Mouse (Mus musculus) gastrocnemius, postnatal 4 days (tissue): Measurements from ENCODE around the gene Sh3bp5. TPM values are rescaled to one million over a fixed set of nuclear protein-coding genes. Genes with fewer than 3 reads are reported as not detected.

Experiments used
- DNase-seq, 2 experiments: peaks; one replicate each; pipeline ENCODE4 v3.0.0; 2021 to 2022; ENCODE audit warnings: low spot score in 2 of 2, mixed read lengths in 2 of 2
- total RNA-seq, 2 experiments: library from RNA; stranded (reverse); gene quantifications; 2 replicates each; pipeline ENCODE4 v1.2.3; 2021

Gene Sh3bp5
- total RNA-seq, 2 experiments from 2014 or later, result 79.8 to 93.9 TPM

DNA sequence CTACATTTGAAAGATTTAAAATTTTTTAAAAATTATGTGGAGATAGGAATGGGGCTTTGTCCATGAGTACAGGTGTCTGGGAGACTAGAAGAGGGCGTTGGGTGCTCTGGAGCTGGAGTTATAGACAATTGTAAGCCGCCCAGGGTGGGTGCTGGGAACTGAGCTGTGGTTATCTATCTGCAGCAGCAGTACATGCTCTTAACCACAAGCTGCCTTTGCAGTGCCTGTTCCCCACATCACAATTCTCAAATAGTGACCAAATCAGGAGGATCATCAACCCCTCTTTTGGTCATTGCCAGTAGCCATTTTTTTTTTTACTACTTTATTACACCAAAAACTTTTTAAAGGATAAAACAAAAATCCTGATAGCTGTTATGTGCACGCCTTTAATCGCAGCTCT lies 71.3 kb downstream of the Sh3bp5 start:
- no peak for DNase-seq

DNA sequence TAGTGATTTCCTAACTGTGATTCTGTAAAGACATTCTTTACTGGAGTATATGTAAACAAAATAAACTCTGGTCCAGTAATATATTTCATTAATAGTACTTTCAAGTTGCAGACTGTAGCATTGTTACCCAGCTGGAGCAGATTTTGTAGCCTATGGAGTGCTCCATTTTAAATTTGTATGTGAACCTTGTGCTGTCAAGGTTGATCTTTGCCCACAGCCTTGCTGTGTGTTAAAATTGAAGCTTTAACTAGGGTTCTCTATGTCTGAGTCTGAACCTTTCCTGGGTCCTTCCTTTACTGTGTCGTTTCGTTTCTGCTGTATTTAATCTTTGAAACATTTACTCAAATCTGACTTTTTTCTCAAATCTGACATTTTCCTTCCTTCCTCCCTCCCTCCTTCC lies 73.6 kb downstream of the Sh3bp5 start:
- DNase-seq, result no peak

DNA sequence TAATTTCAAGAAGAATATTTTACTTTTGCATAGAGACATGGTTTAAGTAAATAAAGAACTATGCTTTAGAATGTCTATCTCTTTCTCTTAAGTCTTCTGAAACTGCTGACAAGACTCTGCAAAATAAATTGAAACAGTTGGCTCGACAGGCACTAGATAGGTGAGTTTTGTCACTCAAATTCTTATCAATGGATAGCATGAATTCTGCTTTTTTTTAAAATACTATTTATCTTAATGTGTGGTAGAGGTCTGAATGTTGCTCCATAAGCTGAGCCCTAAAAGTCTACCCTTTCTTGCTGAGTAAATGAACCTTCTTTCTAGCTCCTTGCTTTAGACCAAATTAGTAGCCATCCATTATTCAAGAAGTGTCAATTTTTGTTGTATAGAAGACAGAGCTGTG lies 90.5 kb downstream of the Sh3bp5 start:
- DNase-seq, result no peak

DNA sequence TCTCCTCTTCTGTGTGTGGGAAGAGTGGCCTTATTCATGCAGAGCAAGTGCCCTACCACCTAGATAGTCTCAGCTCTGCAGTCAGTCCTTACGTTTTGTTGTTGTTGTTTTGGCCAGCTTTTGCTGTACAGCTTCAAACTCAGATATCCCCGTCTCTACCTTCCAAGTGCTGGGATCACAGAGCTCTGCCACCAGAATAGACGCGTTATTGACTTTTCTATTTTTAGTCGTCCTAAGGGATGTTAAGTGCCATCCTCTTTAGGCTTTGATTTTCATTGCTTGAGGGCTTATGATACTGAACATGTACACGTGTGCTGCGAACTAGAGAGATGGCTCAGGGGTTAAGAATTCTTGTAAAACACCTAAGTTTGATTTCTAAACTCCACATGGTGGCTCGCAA lies 92.6 kb downstream of the Sh3bp5 start:
- no peak for DNase-seq

DNA sequence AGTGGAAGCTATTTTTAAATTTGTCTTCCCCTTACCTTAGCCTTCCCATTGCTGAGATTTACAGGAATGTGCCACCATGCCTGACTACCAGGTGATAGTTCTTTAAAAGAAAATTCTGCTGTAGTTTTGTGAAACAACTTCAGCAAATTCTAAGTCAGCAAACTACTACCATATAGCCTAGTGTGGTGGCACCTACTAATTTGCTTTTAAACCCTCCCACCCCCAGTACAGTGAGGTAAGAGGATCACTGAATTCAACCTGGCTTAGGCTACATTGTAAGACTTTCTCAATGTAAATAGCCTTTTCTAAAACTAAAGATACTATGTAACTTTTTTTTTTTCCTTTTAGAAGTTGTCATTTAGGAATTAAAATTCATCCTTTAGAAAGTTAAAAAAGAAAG lies 97.9 kb downstream of the Sh3bp5 start:
- DNase-seq, result no peak

DNA sequence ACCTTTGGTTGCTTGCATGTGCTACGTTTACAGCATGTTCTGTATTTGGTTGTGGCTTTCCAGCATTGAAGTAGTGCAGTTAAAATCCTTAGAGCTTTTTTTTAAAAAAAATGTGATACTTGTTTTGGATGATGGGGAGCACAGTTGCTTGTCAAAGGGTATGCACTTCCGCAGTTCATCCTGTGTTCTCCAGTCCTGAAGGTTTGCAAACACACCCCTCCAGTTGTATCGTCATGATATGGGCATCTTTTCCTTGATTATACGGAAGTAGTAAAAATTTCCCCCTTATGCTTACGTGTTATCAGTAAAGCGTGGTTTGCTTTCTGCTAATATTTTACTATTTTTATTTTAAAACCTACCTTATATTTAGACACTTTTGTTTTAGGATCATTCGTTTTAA lies 98.5 kb downstream of the Sh3bp5 start:
- DNase-seq, result no peak

DNA sequence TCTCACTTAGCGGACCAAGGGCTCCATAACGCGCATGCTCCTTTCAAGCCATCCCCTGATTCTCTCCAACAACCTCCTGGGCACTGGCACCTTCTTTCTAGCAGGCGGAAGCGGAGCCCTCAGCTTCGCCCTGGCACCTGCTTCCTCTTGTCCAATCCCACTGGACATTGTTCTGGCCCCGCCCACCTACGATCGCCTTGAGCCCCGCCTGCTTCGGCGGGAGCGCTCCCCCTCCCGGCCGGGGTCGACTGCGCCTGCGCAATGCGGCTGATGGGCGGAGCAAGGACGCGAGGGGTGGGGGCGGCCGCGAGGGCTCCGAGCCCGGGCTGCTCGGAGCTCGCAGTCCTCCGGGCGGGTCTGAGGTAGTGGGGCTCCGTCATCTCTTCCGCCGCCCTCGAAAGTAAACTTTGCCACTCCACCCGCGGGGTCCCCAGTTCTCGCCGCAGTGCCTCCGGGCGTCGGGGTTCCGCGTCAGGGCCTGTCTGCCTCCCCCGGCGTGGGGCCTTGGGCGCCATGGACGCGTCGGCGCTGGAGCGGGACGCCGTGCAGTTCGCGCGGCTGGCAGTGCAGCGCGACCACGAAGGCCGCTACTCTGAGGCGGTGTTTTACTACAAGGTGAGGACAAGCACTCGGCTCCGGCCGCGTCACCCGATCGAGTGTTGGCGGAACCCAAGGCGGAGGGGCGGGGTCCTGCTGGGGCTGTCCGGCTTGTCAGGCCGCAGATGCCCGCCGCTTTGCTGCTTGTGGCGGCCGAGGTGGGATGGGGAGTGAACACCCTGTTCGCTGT lies 99.3 kb downstream of the Sh3bp5 start, which contains the start of gene Capn7:
TSS of gene Capn7 (plus strand) at position 270 of the 787 bp plus-strand sequence.
- DNase-seq, result peak; percentile 100

DNA sequence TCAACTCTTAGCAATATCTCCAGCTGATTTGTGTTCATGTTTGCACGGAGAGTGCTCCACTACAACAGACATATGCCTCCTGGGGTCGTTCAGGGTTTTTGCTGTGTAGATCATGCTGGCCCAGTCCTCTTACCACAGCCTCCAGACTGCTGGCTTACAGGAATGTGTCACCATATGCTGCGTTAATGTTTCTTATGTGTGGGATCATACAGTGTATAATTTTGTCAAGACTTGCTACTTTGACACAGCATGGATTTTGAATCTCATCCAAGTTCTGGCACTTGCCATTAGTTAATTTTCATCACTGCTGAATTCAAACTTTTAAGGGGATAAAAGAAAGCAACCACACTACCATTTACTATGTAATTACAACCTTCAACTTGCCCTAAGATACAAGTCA lies 100.1 kb downstream of the Sh3bp5 start:
- no peak for DNase-seq

DNA sequence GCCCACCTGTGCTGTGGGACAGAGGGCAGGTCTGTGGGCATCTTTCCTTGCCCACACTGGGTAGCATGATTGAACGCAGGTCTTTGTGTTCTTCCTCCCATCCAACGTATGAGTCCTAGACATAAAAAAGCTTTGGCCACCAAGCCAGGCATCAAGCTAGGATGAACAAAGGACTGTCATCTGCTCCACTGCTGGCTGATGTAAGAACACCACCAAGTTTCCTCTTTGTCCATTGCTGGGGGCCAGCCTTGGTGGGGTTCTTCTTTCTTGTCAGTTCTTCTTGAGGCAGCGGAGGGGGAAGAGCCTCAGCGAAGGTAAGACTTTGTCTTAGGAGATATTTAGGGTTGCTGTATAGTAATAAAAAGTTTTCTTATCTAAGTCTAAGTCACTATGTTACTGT lies 104.9 kb downstream of the Sh3bp5 start:
- no peak for DNase-seq

DNA sequence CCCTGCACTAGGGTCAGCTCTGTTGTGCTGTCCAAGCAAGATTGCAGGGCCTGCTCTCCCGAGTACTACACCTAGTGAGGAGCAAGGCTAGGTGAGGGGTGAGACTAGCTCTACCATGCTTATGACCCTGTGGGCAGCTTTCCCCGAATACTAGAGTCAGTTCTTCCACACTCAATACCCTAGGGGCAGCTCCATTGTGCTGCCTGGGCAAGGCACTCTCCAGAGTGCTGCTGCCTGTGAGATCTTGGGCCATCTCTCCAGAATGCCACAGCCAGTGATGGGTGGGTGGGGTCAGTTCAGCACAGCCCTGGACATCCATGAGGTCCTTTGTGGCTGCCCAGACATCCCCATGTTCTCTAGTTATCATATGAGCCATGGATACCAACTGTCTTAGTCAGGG lies 106.1 kb downstream of the Sh3bp5 start:
- no peak for DNase-seq

DNA sequence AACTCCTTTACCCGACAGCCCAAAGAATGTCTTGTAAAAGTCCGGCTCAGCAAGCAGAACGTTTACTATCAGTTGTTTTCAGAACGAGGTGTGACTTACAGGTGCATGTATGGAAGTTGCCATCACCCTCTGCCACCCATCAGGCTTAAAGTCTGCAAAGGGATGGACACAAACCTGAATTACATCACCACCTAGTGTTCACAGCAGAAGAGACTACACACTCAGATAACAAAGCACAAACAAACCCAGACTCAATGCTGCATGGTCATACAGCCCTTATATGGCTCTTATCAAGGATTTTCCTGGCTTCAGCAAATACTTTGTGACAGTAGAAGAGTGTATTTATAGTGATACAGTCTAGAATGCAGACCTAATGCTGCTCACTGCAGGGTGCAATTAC lies 108.2 kb downstream of the Sh3bp5 start:
- DNase-seq, result no peak

DNA sequence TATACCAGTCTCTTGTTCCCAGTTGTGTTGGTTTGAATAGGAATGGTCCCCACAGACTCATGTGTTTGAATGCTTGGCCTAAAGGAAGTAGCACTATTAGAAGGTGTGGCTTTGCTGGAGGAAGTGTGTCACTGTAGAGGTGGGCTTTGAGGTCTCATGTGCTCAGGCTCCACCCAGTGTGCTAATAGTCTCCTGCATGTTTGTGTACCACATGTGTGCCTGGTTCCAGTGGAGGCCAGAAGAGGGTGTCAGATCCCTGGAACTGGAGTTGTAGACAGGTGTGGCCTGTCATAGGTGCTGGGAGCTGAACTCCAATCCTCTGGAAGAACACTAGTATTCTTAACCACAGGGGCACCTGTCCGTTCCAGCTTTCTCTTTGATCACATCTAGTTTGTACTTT lies 108.7 kb downstream of the Sh3bp5 start:
- no peak for DNase-seq

DNA sequence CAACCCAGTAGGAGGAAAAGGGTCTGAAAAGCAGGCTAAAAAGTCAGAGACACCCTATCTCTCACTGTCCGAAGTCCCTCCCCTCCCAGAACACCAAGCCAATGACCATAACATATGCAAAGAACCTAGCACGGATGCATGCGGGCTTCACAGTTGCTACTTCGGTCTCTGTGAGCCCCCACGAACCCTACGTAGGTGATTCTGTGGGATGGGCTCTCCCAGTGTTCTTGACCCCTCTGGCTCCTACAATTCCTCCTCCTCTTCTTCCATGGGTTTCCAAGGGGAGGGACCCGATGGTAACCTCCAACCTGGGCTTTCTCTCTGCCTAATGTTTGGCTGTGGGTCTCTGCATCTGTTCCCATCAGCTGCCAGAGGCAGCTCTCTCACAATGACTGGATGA lies 109.1 kb downstream of the Sh3bp5 start:
- no peak for DNase-seq

DNA sequence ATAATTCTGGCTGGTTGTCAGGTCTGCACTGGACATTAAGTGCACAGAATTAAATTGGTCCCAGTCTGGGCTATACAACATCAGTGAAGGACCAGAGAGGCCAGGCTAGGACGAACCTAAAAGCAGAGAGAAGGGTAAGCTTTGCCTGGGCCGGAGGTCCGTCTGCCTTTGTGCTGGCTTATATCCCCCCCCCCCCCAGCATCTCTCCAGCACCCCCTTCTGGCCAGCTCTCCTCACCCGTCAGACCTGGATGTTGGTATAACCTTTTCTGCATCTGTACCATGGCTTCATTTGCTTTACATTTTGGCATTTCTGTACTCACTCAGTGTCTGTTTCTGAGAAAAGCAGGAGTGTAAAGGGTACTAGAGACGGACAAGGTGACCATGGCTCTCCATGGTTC lies 110.3 kb downstream of the Sh3bp5 start:
- DNase-seq, result no peak

DNA sequence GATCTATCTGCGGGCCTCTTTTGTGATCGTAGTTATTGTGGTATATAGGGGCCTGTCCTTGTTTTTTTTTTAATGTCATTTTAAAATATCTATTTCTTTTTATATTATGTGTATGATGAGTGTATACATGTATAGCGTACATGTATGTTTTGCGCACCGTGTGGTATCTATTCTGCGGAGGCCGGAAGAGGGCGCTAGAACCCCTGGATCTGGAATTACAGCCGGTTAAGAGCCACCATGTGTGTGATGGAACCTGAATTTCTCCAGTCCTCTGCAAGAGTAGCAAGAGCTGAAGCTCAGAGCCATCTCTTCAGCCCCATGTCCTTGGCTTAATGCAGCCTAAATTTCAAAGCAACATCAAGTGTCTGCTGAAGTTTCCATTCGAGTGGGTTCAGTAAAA lies 111.0 kb downstream of the Sh3bp5 start:
- no peak for DNase-seq

DNA sequence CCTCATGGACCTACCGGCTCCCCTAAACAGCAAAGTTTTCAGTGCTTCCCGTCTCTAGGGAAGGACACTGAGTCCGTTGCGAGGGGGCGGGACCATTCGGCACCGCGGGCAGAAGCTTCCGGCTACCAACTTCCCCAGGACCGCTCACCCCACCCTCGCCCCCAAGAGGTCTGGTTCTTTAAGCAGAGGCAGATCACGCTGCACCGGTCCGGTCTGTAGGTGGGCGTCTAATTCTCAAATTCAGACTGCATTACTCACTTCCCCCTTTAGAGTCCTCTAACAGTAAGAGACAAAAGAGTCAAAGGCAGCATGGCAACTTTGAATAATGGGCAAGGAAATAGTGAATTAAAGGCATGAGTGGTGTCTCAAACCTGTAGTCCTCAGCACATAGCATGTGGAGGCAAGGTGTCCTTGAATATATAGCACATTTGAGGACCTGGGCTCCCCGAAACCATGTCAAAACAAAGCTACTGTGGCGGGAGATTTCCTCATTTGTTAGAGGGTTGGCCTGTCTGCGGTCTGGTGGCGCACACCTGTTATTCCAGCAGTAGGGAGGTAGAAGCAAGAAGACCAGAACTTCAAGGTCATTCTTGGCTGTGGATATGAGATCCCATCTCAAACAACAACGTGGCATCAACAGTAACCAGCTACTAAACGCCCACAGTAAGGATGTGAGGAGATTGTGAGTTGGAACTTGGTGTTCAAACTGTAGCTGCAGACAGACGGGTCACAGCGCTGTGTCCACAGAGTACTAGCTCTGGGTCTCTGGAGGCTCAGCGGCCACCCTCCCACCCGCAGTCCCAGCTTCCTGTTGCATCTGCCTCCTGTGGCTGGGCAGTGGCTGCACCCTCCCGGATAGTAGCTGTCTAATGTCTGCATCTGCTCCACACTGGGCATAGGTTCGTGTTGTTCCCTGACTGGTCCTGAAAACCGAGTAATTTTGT lies 111.8 kb downstream of the Sh3bp5 start, which contains the start of gene Dnah1:
TSS of gene Dnah1 (minus strand) at position 48 of the 944 bp plus-strand sequence.
- DNase-seq, result peak in 1 of 2 experiments; percentile 44

DNA sequence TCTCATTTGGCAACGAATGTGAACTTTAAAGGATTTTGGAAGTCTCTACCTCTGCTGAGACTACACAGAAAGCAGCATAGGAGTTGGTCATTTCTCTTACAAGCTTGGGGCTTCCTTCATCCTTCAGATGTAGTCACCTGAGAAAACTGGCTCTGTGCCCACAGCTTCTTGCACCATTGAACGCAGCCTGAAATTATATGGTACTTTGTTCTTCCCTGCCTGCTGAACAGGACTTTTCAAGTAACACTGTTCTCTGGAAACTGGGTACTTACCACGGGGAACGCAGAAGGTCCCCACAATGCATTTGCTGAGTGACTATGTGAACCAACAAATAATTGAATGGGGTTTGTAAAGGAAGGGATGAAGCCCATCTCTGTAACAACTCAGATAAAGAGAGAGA lies 112.7 kb downstream of the Sh3bp5 start:
- DNase-seq, result no peak

DNA sequence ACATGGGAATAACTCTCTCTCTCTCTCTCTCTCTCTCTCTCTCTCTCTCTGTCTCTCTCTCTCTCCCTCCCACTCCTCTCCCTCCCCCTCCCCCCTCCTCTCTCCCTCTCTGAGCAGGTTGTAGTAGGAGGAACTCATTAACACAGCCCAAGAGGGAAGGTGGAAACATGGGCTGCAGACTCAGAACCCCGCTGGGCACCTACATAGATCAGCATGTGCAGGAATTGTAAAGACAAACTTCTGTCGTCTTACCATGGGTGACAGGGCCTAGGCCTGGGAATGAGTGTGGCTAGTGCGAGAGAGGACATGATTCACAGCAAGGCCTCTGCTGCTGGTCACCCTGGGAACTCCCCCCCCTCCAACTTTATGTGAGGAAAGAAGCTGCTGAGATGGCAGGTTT lies 113.7 kb downstream of the Sh3bp5 start:
- DNase-seq, result no peak

DNA sequence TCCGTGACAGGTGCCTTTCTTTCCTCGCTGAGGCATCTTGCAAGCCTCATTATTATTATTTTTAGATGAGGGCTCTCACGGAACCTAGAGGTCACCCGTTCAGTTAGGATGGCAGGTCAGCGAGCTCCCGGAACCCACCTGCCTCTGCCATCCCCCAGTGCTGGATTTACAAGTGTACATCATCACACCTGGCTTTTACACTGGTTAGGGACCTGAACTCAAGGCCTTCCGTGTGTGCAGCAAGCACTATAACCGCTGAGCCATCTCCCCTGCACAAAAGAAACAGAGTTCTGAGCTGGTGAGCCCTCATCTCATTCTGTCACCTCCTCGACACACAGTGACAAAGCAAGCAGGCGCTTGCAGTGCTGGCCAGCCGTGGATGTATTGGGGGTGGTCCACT lies 114.7 kb downstream of the Sh3bp5 start:
- DNase-seq, result no peak

DNA sequence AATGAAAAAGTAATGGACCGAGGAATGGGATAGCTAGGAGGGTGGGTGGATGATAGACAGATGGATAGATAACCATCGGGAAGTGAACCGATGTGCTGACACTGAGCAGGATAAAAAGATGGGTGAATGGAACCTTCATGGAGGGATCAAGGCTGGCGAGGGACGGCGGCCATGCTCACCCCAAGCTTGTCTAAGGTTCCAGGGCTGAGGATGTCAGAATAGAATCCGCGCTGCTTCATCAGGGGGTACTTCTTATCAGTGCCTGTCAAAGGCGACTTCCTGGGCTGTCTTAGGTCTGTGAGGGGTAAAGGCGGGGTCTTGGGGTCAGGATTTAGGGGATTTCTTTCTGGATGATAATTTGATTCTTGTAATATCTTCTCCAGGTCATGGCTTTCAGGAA lies 116.3 kb downstream of the Sh3bp5 start:
- DNase-seq, result no peak

DNA sequence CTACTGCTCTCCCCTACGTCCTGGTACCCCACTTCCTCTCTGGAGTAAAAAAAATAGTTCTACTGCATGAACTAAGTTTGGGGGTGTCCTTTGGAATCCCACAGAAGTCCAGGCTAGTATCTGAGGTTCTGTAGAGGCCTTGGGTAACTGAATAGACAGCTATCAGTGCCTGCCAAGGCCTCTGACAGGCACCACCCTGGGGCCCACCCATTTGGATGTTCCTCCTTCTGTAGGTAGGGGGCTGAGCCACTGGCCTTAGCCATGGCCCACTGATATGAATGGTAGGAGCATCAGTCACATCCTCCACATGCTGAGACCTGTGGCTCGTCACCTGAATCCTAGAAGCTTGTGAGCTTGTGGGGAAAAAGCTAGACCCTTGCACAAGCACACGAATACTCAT lies 118.1 kb downstream of the Sh3bp5 start:
- no peak for DNase-seq

DNA sequence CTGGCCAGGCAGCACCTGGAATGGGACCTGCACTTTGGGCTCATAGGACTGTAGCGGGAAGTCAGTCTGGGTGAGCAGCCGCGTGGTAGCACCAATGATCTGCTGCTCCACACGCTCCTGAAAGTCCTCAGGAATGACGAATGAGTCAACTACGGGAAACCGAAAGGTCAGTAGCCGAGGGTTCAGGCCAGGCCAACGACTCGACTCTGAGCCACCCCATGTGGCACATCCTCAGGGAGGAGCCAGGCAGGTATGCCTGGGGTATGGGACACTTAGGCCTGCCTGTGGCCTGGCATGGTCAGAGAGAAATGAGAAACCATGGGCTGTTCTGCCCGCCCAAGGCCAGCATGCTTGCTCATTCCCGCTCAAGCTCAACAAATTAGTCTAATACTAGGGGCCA lies 119.3 kb downstream of the Sh3bp5 start:
- no peak for DNase-seq
